Mouse (Mus musculus) c-Kit-positive CD71-positive TER-119-negative erythroid progenitor cells, embryonic 14.5 days (primary cell): ENCODE measurements around the gene Dnlz.

Experiments
- DNase-seq: peaks from one replicate; pipeline ENCODE4 v3.0.0-alpha.2; 2013; ENCODE audit warnings: low read depth

Gene Dnlz

GRCm38 (mm10) chr2:26298856-26299230 is 53.1 kb downstream of the Dnlz start:
- DNase-seq: no peak

- no peak for DNase-seq
These were observed 53.6 kb downstream of the Dnlz start for GRCm38 (mm10) chr2:26298208-26298855.
